In genomic region chr2:83759667-83760066, GRCm38 (mm10) we compare ENCODE assay signal across 8 mouse cellular contexts. TPM values are rescaled to one million over a fixed set of nuclear protein-coding genes. Genes with fewer than 3 reads are reported as not detected.
DNase-seq lines count a peak whose midpoint lies in the region; ATAC-seq lines count a peak whose summit lies in the region.

No protein-coding gene starts in this region.

- H3K27me3 ChIP-seq in kidney, embryonic 15.5 days = no peaks in the 10 kb centered on the region

- peak; percentile 93 for DNase-seq in heart, adult 11 months
- no peak for DNase-seq in heart, postnatal 25 days (ENCODE audit: low spot score)
- peak; percentile 31 to 47 for DNase-seq in heart, adult 9 months (ENCODE audit: low spot score in 2 of 2)
- DNase-seq in retina, embryonic 14.5 days (ENCODE audit: low spot score) = peak; percentile 77
- DNase-seq in adrenal gland, postnatal 14 days = no peak
- no peak for DNase-seq in frontal cortex, postnatal 36 days (ENCODE audit: low spot score in 2 of 2)
- no peak for DNase-seq in ovary, postnatal 36 days (ENCODE audit: low spot score)

- peaks cover 18% of the 10 kb centered on the region for H3K4me1 ChIP-seq in kidney, embryonic 15.5 days

- intact Hi-C loops in heart, postnatal 25 days (cut with DNase I) = loop anchor here (2.0 kb wide), 1 partner anchor 31 kb away; no protein-coding TSS in a partner anchor

- no peaks in the 10 kb centered on the region for H3K9me3 ChIP-seq in kidney, embryonic 15.5 days (replicated peaks)

- H3K4me3 ChIP-seq in kidney, embryonic 15.5 days (replicated peaks) = no peak overlapping the region

- peaks cover 27% of the 10 kb centered on the region for H3K36me3 ChIP-seq in kidney, embryonic 15.5 days

- ATAC-seq in kidney, embryonic 15.5 days (replicated peaks; ENCODE audit: low FRiP score) = peak; percentile 61

- H3K9ac ChIP-seq in kidney, embryonic 15.5 days = no peak overlapping the region

- H3K27ac ChIP-seq in kidney, embryonic 15.5 days = peak overlapping the region; percentile 90

- WGBS in kidney, embryonic 15.5 days = 48% methylated on average over 5 of the region's 5 CpGs

- peak overlapping the region; percentile 38; the same call in 1 of the 2 replicates for H3K4me2 ChIP-seq in kidney, embryonic 15.5 days

RNA-seq across cellular contexts. Expression of gene Itgav, which starts 35.5 kb away (rescaled TPM):
- total RNA-seq in heart, postnatal 25 days (2021) = 10 to 100 TPM; 36.7 to 38.3 TPM
- 101 and 105 TPM in 2 replicates for polyA plus RNA-seq in kidney, embryonic 15.5 days (2015; fragmentation: Nextera tagmentation; extraction: Ambion mirVana)
- total RNA-seq in adrenal gland, postnatal 14 days (2021) = 73.3 and 77.0 TPM in 2 replicates

RNA-seq across cellular contexts. Expression of gene Fam171b, which starts 52.8 kb away (rescaled TPM):
- 1 to 10 TPM in 1 of 2 experiments, under 1 TPM in 1; 0.81 to 1.4 TPM for total RNA-seq in heart, postnatal 25 days (2021)
- 5.4 and 6.4 TPM in 2 replicates for polyA plus RNA-seq in kidney, embryonic 15.5 days (2015; fragmentation: Nextera tagmentation; extraction: Ambion mirVana)
- total RNA-seq in adrenal gland, postnatal 14 days (2021) = 4.0 and 5.8 TPM in 2 replicates

Comparison
In these comparisons a context has a peak if more than half of its experiments do, and no peak if none do; other contexts are left out.
1. DNase-seq: peak in heart, adult 11 months (single experiment), heart, adult 9 months (2 of 2) and retina, embryonic 14.5 days (single experiment); none in heart, postnatal 25 days (single experiment), adrenal gland, postnatal 14 days (single experiment), frontal cortex, postnatal 36 days (0 of 2) and ovary, postnatal 36 days (single experiment).